Mouse (Mus musculus) megakaryocyte, embryonic 14.5 days (primary cell): Measurements from ENCODE around the gene C4b.

Experiments
- FLI1 ChIP-seq: IDR thresholded peaks from 2 replicates; pipeline ENCODE4 v1.6.1; 2012; ENCODE audit warnings: low read length, inconsistent platforms, mixed read lengths
- GATA1 ChIP-seq: IDR thresholded peaks from 3 replicates; pipeline ENCODE4 v1.6.1; 2012; ENCODE audit warnings: mixed read lengths, low read length, inconsistent platforms, borderline replicate concordance

DNA sequence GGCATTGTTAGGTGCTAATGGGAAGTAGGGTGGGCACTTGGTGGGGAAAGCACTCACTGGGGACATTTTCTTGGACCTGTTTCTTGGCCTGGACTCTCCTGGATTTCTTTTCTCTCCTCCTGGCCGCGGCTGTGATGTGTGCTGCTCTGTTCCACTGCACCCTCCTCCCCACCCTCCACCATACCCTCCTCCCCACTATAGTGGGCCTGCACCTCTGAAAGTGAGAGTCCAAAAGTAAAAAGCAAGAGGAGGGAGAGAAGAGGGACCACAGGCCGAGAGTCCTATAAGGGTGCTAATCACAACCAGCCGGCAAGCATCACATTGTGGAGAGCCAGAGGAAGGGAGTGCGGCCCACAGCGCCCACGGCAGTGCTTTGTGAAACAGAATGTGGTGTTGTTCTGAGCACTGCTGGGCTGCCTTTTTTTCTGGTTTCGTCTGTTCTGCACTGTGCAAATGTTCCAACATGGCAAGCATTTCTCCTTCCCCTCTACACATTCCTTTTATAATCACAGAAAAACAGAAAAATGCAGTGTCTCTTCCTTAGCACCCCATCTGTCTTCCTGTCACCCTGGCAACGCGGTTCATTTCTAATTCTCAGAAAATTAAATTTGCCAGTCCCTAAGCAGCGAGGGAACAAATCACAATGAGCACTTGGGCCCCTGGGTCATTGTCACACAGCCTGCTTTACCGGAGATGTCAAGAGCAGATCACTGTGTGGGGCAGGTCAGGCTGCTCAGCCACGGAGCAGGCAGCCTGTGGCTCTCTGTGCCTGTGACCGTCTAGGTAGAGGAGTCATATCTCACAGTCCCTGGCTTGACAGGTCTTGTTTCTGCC lies 43.9 kb downstream of the C4b start:
- TF ChIP-seq GATA1, result no peak
- no peak for TF ChIP-seq FLI1
